Mouse (Mus musculus): ENCODE results near the gene Ttc30b. TPM values are rescaled to one million over a fixed set of nuclear protein-coding genes. Genes with fewer than 3 reads are reported as not detected.
"Not testable (repeated sequence)": the region's sequence is repeated elsewhere in the genome, so short reads cannot be mapped to it uniquely, and the experiment has no call there.

Gene Ttc30b
- total RNA-seq (2021), result 10 to 100 TPM; 20.2 to 21.0 TPM
- long read RNA-seq, experiment 1, transcript Ttc30b-201 (1 exons, 2,737 nt), result major isoform, 13 of 13 reads
- long read RNA-seq, experiment 1, partial matches to known transcripts, result 0 of 13 reads
- long read RNA-seq, experiment 1, other reads (novel, unspliced or antisense), result 0 of 13 reads
- long read RNA-seq, experiment 2, transcript Ttc30b-201 (1 exons, 2,737 nt), result major isoform, 19 of 19 reads
- long read RNA-seq, experiment 2, partial matches to known transcripts, result 0 of 19 reads
- long read RNA-seq, experiment 2, other reads (novel, unspliced or antisense), result 0 of 19 reads

DNA sequence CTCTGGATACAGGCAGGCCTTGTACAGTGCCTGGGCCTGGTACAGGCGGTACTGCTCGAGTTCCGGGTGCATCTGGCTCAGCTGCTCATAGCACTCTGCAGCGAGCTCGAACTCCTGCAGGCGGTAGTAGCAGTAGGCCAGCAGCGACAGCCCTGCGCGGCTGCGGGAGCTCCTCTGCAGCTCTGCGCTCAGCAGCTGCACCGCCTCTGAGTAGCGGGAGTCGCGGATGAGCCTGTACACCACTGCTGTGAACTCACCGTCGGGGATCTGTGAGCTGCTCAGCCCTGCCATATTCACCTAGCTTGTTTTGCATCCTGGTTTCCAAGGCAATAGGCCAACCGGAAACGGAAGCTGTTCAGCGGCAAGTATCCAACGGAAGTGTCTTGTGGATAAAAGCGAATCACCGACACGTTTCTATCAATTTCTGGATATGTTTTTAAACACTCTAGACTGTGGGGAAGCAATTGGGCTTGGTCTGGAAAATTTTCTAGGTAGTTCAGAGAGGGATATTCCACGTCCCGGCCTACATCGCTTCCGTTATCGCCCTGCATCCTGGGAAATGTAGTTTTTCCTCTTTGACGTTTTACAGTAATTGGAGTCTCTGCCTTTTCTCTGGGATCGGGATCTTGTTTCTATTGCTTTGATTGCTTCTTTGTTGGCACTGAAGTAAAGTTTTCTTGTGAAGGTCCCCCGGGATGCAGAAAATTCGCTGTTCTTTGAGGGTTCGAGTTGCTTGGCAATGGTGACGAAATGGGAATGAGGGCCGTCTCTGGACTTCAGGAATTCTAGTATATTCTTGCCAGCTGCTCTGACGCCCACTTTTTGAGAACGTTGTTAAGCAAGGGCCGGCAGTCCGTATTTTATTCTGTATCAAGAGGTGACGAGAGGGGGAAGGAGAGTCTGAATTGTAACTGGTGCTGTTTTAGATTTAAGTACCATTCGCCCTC lies at the start of gene Ttc30b:
Ttc30b (minus strand) TSS at position 469 of the 947 bp plus-strand sequence.
- DNase-seq (ENCODE audit: low spot score in 2 of 2), result peak; percentile 53 to 62

DNA sequence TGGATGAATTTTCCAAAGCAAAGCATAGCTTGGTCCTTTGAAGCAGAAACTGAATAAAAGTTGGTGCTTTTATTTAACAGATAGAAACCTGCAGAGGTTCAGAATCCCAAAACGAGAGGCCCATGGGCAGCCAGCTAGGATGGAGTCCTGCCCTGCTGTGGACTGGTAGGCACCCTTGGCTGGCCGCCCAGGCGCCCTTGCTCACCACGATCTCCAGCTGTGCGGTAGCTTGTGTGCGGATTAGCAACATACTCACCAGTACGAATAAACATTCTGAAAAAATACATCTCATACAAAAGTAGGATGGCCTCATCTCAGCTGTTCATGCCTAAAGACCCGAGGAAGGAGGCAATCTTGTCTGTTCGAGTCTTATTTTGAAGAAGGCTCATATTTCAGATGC lies 49.4 kb upstream of the Ttc30b start:
- no peak for DNase-seq (ENCODE audit: low spot score in 2 of 2)

DNA sequence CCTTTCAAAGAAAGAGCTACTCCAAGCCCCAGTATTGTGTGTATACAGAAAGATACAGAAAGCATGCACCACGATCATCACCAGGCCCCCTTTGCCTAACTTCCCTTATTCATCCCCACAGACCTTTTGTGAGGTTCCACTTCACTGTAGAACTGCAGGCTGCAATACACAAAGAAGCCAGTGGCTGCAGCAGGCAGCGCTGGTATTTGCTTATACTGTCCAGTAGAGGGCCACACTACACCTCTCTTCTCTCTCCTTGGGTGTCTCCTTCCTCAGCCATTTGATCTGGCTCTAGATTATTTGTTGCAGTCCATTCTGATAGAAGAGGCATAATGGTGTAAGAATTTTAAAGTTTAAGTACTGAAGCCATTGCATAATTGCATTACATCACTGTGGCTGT lies 46.7 kb upstream of the Ttc30b start:
- DNase-seq (ENCODE audit: low spot score in 2 of 2), result no peak

DNA sequence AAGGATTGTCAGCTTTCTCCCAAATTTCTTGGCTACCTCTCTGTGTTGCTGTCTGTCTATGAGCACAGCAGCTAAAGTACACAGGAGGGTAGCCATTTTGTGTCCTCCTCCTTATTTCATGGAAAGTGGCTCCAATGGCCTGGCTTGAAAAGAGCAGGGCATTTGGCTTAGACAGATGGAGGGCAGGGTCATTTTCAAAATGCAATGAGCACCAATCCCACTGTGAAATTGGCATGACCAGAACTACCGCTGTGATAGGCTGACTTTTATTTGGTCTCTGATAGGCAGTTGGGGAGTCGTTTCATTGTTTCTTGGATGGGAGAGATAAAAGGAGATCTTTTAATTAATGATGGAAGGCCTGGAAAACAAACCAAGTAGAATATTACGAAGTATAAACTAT lies 45.5 kb upstream of the Ttc30b start:
- DNase-seq (ENCODE audit: low spot score in 2 of 2), result no peak

DNA sequence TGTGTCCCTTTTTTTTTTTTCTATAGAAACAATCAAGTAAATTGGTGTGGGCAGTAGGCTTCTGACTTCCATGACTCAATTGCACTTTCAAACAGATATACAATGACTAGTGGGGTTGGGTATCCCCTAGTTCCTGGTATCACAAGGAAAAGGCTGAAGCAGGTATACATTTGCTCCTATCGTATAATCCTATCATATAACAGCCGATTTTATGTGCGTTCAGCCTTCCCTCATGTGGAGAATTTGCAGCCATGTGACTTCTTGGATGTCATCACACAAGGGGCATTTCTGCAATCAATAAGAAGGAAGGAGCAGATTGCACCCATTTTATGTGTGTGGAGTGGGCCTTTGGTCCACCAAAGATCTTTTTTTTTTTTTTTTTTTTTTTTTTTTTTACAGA lies 44.7 kb upstream of the Ttc30b start:
- DNase-seq (ENCODE audit: low spot score in 2 of 2), result no peak

DNA sequence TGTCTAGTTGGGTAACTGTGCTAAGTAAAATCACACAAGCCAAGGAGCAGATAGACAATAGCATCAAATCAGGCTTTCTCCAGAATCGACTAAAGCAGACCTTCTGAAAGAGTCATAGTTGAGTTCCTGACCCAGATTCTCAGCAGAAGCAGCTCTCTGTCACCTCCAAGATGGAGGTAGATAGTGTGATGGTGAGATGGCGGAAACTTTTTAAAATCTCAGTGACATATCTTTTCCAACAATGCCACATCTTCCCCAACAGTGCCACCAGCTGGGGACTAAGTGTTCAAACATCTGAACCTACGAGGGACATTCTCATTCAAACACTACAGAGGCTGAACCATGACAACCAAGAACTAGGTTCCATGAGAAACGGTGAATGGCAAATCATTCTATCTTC lies 44.2 kb upstream of the Ttc30b start:
- DNase-seq (ENCODE audit: low spot score in 2 of 2), result no peak

DNA sequence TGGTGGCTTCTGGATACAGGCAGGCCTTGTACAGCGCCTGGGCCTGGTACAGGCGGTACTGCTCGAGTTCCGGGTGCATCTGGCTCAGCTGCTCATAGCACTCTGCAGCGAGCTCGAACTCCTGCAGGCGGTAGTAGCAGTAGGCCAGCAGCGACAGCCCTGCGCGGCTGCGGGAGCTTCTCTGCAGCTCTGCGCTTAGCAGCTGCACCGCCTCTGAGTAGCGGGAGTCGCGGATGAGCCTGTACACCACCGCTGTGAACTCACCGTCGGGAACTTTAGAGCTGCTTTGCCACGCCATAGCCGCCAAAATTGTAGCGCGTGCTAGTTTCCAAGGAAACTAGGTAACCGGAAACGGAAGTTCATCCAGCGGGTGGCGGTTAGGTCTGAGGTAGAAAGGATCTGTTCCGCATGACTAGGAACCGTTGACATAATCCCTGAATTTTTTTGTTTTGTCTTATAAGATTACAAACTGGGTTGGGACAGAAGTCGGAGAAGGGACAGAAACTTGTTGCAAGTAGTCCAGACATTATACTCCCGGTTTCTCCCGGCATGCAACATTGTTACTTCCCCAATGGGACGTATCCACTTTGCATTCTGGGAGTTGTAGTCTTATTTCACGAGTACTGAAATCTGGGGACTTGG lies 43.2 kb upstream of the Ttc30b start, which contains the start of gene Ttc30a1:
Ttc30a1 (minus strand) TSS at position 528 of the 642 bp plus-strand sequence.
- peak; percentile 37 to 54 for DNase-seq (ENCODE audit: low spot score in 2 of 2)

DNA sequence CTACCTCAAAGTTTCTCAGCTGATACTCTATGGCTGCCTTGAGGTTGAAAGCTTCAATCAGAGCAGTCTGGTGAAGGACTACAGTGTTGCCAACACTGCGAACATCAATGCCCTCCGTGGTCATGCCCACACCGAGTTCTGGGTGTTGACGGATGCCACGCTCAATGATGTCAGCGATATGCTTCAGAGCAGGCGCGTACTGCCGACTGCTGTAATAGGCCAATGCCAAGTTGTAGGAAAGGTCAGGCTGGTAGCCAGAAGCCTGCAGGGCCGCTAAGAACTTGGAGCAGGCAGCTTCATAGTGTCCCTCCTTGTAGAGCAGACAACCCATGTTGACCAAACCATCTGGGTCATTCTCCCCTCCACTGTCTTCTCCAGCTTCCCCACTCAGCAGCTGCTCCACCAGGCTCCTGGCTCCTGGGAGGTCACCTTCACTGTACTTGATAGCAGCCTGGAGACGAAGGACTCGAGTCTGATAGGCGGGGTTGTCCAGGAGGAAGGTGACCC lies 42.6 kb upstream of the Ttc30b start:
- not testable (repeated sequence) for DNase-seq (ENCODE audit: low spot score in 2 of 2)

DNA sequence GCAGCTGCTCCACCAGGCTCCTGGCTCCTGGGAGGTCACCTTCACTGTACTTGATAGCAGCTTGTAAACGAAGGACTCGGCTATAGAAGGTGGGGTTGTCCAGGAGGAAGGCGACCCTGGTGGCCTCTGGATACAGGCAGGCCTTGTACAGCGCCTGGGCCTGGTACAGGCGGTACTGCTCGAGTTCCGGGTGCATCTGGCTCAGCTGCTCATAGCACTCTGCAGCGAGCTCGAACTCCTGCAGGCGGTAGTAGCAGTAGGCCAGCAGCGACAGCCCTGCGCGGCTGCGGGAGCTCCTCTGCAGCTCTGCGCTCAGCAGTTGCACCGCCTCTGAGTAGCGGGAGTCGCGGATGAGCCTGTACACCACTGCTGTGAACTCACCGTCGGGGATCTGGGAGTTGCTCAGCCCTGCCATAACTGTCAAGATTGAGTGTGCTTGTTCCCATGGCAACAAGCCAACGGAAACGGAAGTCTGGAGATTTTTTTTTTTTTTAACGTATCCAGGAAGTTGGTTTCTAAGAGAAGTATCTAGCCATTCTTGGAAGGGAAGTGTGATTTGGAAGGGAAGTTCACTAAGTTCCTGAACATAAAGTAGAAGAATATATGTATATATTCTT lies 39.5 kb upstream of the Ttc30b start, which contains the start of gene Ttc30a2:
Ttc30a2 (minus strand) TSS at position 419 of the 617 bp plus-strand sequence.
- DNase-seq (ENCODE audit: low spot score in 2 of 2), result not testable (repeated sequence)

DNA sequence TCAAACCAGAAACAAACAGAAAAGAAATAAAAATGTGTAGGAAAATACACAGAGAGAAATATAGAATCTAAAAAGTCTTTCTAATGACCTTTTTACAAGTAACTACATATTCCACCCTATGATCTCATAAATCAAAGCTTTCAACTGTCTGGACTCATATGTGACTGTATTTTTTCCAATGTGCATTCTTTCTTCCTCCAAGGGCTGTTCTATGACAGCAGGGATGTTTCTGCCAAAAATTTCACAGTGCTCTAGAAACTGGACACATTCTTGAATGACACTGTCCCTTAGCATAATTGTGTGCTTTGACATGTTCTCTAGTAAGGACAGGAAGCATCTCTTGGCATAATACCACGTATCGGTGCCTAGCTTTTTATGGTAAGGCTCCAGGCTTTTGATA lies 37.7 kb upstream of the Ttc30b start:
- DNase-seq (ENCODE audit: low spot score in 2 of 2), result not testable (repeated sequence)

DNA sequence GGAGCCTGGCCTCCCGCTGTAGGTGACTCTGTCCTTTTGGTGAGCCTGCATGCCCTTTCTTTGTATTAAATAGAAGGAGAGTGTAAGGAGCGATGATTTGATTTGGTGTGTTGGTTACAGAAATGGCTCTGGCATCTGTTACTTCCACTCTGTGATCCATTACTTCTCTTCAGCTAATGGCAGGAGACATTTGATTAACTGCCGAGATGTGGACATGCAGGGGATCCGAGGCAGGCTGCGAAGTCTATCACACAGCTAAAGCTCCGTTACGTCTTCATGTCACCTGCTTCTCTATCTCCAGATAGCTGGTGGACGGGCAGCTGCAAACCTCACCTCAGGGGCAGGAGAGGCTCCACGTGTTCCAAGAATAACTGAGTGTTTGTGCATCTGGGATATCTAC lies 35.7 kb upstream of the Ttc30b start:
- no peak for DNase-seq (ENCODE audit: low spot score in 2 of 2)

DNA sequence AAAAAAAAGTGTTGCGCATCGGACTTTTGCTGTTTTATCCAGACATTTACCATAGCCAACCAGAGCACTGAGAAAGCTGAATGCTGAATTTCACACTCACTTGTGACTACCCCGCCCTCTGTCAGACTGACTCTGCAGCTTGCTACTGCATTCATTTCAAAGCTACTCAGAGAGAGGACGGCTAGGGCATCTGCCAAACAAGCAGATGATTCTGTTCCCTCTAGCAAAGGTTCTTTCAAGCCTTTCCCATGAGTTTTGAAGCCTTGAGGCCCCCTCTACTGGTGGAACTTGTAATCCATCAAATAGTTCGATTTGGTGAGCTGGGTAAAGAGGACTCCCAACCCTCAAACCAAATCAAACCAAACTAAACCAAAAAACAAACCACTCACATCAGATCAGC lies 26.6 kb upstream of the Ttc30b start:
- DNase-seq (ENCODE audit: low spot score in 2 of 2), result peak in 1 of 2 experiments; percentile 41

DNA sequence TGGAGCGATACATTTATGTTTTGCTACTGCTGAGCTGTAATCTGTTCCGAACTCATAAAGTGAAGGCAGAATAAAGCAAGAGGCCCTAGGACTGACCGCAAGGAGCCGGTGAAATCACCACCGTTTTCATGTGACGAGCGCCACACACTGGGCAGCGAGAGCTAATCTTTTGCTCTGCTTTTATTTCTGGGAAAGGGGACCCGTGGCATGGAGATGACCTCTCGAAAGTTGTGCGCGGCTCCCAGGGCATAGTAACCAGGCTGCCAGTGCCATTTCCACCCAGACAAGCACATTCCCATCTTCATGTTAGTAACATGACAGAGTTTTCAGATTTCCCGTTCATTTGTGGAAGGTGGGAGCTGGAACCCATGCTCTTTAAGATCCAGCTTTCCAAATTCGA lies 26.1 kb upstream of the Ttc30b start:
- peak; percentile 29 to 60 for DNase-seq (ENCODE audit: low spot score in 2 of 2)

DNA sequence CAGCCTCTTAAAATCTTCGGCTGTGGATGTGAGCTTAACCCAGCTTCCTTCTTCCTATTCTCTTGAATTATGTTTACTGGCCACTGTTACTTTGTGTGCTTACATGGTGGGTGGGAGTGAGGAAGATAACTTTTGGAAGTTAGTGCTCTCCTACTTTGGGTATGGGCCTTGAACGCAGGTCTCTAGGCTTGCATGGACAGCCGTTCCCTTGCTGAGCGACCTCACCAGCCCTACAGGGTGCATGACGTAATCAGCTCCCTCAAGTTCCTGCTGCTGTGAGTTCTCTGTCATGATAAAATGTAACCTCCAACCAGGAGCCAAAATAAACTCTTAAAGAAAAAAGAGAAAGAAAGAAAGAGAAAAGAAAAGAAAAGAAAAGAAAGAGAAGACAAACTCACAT lies 25.7 kb upstream of the Ttc30b start:
- no peak for DNase-seq (ENCODE audit: low spot score in 2 of 2)

DNA sequence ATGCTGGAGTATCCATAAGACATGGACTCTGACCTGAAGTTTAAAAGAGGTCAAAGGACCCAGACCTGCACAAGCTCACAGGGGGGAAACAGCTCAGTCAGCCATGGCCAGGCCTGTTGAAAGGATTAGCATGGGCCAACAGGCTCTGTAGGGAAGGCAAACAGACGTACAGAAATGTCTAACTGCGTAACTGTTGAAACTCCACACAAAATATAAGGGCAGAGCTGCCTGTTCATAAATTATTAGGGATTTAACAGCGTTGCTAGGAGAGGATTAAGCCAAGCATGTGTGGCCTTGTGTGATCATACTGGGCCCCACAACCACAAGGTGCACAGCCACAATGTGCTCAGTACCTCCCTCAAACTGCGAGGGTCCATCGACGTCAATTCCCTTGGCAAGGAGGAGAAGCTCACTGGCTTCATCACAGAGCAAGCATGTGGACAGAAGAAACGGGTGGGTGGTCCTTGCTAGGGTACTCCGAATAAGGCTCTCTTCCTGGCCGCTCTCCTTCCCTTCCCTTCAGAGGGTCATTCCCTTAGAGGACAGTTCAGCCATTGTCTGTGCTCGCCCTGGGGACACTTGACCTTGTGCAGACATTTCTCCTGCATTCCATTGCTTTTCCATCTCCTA lies 24.9 kb upstream of the Ttc30b start:
- no peak for DNase-seq (ENCODE audit: low spot score in 2 of 2)

DNA sequence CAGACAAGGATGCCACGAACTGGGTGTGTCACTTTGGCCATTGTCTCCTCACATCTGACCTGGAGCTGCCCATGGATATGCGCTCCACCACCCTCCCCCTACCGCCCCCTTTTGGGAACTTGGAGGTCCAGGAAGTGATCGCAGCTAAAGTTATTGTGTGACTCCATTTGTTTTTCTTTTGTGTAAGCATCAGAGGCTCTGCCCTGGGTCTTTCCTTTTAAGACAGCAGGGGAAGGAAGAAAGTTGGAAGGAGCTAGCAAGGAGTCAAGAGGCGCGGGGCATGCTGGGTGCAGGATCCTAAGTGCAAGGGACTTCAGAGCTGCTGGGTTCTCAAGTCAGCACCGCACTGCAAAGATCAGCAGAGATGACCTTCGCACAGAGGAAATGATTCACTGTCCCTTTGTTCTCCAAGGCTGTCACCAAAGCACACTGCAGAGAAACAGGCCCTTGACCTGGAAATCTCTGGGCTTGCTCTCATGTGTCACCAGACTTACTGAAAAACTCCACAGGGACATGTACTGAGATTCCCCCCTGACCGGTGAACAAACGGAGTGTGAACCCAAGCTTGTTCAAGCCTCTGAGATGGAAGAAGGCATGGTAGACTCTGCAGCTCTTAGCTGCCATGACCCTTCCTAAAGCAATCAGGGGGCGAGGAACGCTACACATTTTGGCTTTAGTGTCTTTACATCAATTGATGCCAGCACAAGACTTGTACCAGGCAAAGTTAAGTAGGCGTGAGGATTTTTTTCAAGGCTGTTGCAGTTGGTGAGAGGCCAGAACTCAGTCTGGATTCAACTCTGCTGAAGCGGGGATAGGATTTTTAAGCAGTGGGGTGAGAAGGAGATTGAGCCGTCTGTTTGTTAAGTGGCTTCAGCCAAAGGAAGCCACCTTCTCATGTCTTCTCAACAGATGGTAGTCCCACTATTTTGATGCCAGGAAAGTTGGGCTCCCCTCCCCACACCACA lies 22.3 kb upstream of the Ttc30b start:
- DNase-seq (ENCODE audit: low spot score in 2 of 2), result peak in 1 of 2 experiments; percentile 38

DNA sequence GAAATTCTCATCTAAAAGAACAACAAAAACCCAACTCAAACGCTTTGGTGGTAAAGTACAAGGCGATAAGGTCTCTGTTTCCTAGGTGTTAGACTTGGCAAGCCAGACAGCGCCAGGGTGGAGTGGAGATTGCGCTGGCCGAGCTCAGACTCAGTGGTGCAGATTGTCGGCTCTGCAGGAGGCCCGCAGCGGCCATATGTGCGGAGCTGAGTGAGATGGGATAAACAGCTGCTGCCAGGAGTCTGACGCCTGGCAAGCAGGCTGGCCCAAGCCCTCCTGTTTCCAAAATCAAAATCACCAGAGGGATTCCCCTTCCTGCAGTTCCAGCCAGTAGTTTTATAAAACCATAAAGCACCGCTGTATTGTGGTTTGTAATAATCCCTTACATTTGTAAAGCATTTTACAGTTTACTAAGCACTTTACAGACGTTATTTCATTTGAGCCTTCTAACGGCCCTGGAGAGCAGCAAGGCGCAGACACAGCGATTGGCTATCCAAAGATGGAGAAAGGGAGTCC lies 21.5 kb upstream of the Ttc30b start:
- DNase-seq (ENCODE audit: low spot score in 2 of 2), result no peak

DNA sequence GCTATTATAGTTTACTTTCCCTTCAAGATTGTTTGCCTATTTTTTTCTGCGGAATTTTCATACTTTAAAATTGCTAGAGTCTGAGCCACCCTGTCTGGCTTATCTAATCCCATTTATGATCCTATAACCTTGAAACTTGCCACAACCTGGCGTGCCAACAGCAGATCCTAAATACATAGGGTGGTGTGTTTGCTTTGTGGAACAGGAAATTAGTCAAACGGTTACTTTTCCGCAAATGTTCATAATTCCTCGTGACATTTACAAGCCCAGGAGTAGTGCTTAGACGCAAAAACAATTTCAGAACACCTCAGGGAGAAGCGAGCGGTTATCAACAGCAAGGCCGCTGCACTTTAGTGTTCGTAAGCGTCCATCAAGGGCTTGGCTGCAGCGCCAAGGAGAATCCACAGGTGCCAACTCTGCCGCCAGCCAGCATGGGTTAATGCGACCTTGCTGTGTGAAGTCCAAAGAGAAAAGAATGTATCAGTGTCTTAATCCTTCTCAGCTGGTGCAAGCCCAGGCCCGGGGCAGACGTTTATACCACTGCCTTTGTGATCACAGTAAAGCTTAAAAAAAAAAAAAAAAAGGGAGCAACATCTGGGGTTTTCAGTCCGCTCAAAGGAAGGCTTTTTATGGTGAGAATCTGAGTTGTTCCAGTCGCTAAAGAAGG lies 20.9 kb upstream of the Ttc30b start:
- DNase-seq (ENCODE audit: low spot score in 2 of 2), result no peak
